Mouse (Mus musculus): ENCODE results near the gene Tcf25. TPM values are rescaled to one million over a fixed set of nuclear protein-coding genes. Genes with fewer than 3 reads are reported as not detected.

Gene Tcf25
- polyA plus RNA-seq, 1 experiment from 2014 or later = 182 TPM

Other genes with a start within 250 kb of the Tcf25 start
- 14.2 and 15.6 TPM in 2 replicates for gene Sult5a1, start 215.4 kb upstream of the Tcf25 start, polyA plus RNA-seq (2015; fragmentation: Nextera tagmentation; extraction: Ambion mirVana)
- gene Dpep1, start 187.5 kb upstream of the Tcf25 start, polyA plus RNA-seq (2015; fragmentation: Nextera tagmentation; extraction: Ambion mirVana) = 2.0 and 3.9 TPM in 2 replicates
- gene Chmp1a, start 161.0 kb upstream of the Tcf25 start, polyA plus RNA-seq (2015; fragmentation: Nextera tagmentation; extraction: Ambion mirVana) = 135 and 150 TPM in 2 replicates
- gene Spata33, start 160.9 kb upstream of the Tcf25 start, polyA plus RNA-seq (2015; fragmentation: Nextera tagmentation; extraction: Ambion mirVana) = 3.0 and 3.1 TPM in 2 replicates
- gene Cdk10, start 148.9 kb upstream of the Tcf25 start, polyA plus RNA-seq (2015; fragmentation: Nextera tagmentation; extraction: Ambion mirVana) = 28.8 and 30.6 TPM in 2 replicates
- 5.0 and 5.8 TPM in 2 replicates for gene Spata2l, start 137.5 kb upstream of the Tcf25 start, polyA plus RNA-seq (2015; fragmentation: Nextera tagmentation; extraction: Ambion mirVana)
- 19.8 and 21.0 TPM in 2 replicates for gene Zfp276, start 119.6 kb upstream of the Tcf25 start, polyA plus RNA-seq (2015; fragmentation: Nextera tagmentation; extraction: Ambion mirVana)
- gene Vps9d1, start 119.4 kb upstream of the Tcf25 start, polyA plus RNA-seq (2015; fragmentation: Nextera tagmentation; extraction: Ambion mirVana) = 20.5 and 22.5 TPM in 2 replicates
- 20.9 and 22.8 TPM in 2 replicates for gene Fanca, start 55.2 kb upstream of the Tcf25 start, polyA plus RNA-seq (2015; fragmentation: Nextera tagmentation; extraction: Ambion mirVana)
- 5.4 and 5.9 TPM in 2 replicates for gene Spire2, start 41.0 kb upstream of the Tcf25 start, polyA plus RNA-seq (2015; fragmentation: Nextera tagmentation; extraction: Ambion mirVana)
- not detected in 2 replicates for gene Mc1r, start 33.4 kb downstream of the Tcf25 start, polyA plus RNA-seq (2015; fragmentation: Nextera tagmentation; extraction: Ambion mirVana)
- gene Tubb3, start 37.7 kb downstream of the Tcf25 start, polyA plus RNA-seq (2015; fragmentation: Nextera tagmentation; extraction: Ambion mirVana) = 55.7 and 57.1 TPM in 2 replicates
- gene Def8, start 49.8 kb downstream of the Tcf25 start, polyA plus RNA-seq (2015; fragmentation: Nextera tagmentation; extraction: Ambion mirVana) = 24.9 and 28.1 TPM in 2 replicates
- 46.8 and 57.6 TPM in 2 replicates for gene Afg3l1, start 104.2 kb downstream of the Tcf25 start, polyA plus RNA-seq (2015; fragmentation: Nextera tagmentation; extraction: Ambion mirVana)
- gene Dbndd1, start 141.7 kb downstream of the Tcf25 start, polyA plus RNA-seq (2015; fragmentation: Nextera tagmentation; extraction: Ambion mirVana) = 2.9 and 3.6 TPM in 2 replicates
- 24.7 and 25.7 TPM in 2 replicates for gene Gas8, start 145.1 kb downstream of the Tcf25 start, polyA plus RNA-seq (2015; fragmentation: Nextera tagmentation; extraction: Ambion mirVana)

Data from stomach, embryonic 15.5 days (tissue).